Mouse (Mus musculus) liver, adult 2 months (tissue): ENCODE measurements around the gene Nkd1. TPM values are rescaled to one million over a fixed set of nuclear protein-coding genes. Genes with fewer than 3 reads are reported as not detected.

Source experiments
- DNase-seq: peaks from one replicate; pipeline ENCODE4 v3.0.0-alpha.2; 2011; ENCODE audit warnings: low read depth, low spot score; ENCODE audit errors: extremely low read depth
- H3K27ac ChIP-seq: fragments of 200-500 bp; replicated peaks from 2 replicates; pipeline ENCODE4 v1.5.1; 2012; ENCODE audit warnings: low read depth, mild to moderate bottlenecking, control low read depth, inconsistent platforms, low read length; ENCODE audit not compliant: insufficient read depth
- H3K27me3 ChIP-seq: fragments of 200-500 bp; 2 replicates; pipeline ENCODE4 v1.6.1; 2012; ENCODE audit warnings: mild to moderate bottlenecking, moderate library complexity, low read length, inconsistent platforms; ENCODE audit not compliant: control insufficient read depth, insufficient read depth
- H3K36me3 ChIP-seq: fragments of 200-500 bp; 2 replicates; pipeline ENCODE4 v1.6.1; 2012; ENCODE audit warnings: low read length, inconsistent platforms; ENCODE audit not compliant: control insufficient read depth, insufficient read depth
- H3K4me1 ChIP-seq: fragments of 200-500 bp; 2 replicates; pipeline ENCODE4 v1.6.1; 2011; ENCODE audit warnings: low read length; ENCODE audit not compliant: control insufficient read depth, insufficient read depth
- H3K4me3 ChIP-seq: fragments of 200-500 bp; 2 replicates; pipeline ENCODE4 v1.5.1; 2011; ENCODE audit warnings: low read depth, mild to moderate bottlenecking, control low read depth, low read length, moderate library complexity; ENCODE audit not compliant: insufficient read depth
- H3K79me2 ChIP-seq: fragments of 200-500 bp; 2 replicates; pipeline ENCODE4 v1.6.1; 2012; ENCODE audit warnings: inconsistent platforms, mild to moderate bottlenecking, low read length, moderate library complexity; ENCODE audit not compliant: control insufficient read depth, insufficient read depth
- H3K9ac ChIP-seq: fragments of 200-500 bp; 2 replicates; pipeline ENCODE4 v1.6.1; 2012; ENCODE audit warnings: low read depth, mild to moderate bottlenecking, control low read depth, inconsistent platforms, low read length
- CTCF ChIP-seq: fragments of 200-500 bp; IDR thresholded peaks from 2 replicates; pipeline ENCODE4 v1.5.1; 2011; ENCODE audit warnings: low read depth, low read length, control low read depth
- POLR2A ChIP-seq: fragments of 200-500 bp; IDR thresholded peaks from 2 replicates; pipeline ENCODE4 v1.6.1; 2011; ENCODE audit warnings: low read length, control low read depth; ENCODE audit not compliant: insufficient read depth; ENCODE audit errors: extremely low read depth
- WGBS: fragments of 180-500 bp; shearing (Covaris S2); methylation state at CpG from one replicate; pipeline ENCODE4 v1.1.7; 2018; 5-methylcytosine and 5-hydroxymethylcytosine counted together
- polyA plus RNA-seq: library from polyadenylated mRNA; depleted of rRNA; stranded (reverse); fragments of >200 nt; gene quantifications from 2 replicates; pipeline ENCODE4 v1.2.3, GENCODE M21; 2012
- total RNA-seq: library from RNA; depleted of rRNA; stranded (reverse); fragments of >200 nt; gene quantifications from 2 replicates; pipeline ENCODE4 v1.2.3, GENCODE M21; 2014

Gene Nkd1
- total and polyA plus RNA-seq, 2 experiments, result 1.9 to 7.6 TPM

- H3K4me3 ChIP-seq, result no peak overlapping the region
- H3K27me3 ChIP-seq, result peaks cover 4% of the 10 kb centered on the region; the same call in 1 of the 2 replicates
- H3K36me3 ChIP-seq, result no peaks in the 10 kb centered on the region
- H3K4me1 ChIP-seq, result no peaks in the 10 kb centered on the region
- DNase-seq, result no peak
- H3K27ac ChIP-seq, result no peak overlapping the region
- no peak overlapping the region for H3K9ac ChIP-seq
- 81% methylated on average over 5 of the region's 5 CpGs for WGBS
- H3K79me2 ChIP-seq, result no peaks in the 10 kb centered on the region
- TF ChIP-seq POLR2A (no peak), CTCF (no peak)
Measured at GRCm38 (mm10) chr8:88598578-88598977, 77.4 kb downstream of the Nkd1 start.

GRCm38 (mm10) chr8:88599491-88599890 lies 78.3 kb downstream of the Nkd1 start:
- Histone ChIP-seq H3K4me3 (no peak overlapping the region), H3K9ac (no peak overlapping the region), H3K79me2 (no peaks in the 10 kb centered on the region), H3K27ac (no peak overlapping the region), H3K4me1 (no peaks in the 10 kb centered on the region), H3K27me3 (peaks cover 4% of the 10 kb centered on the region; the same call in 1 of the 2 replicates), H3K36me3 (no peaks in the 10 kb centered on the region)
- 86% methylated on average over 7 of the region's 7 CpGs for WGBS
- no peak for DNase-seq
- TF ChIP-seq POLR2A, result no peak
- TF ChIP-seq CTCF, result no peak

GRCm38 (mm10) chr8:88603446-88603989 lies 82.4 kb downstream of the Nkd1 start:
- Histone ChIP-seq H3K4me3 (no peak overlapping the region), H3K36me3 (no peaks in the 10 kb centered on the region), H3K27me3 (peaks cover 4% of the 10 kb centered on the region; the same call in 1 of the 2 replicates), H3K9ac (no peak overlapping the region), H3K27ac (no peak overlapping the region), H3K4me1 (no peaks in the 10 kb centered on the region), H3K79me2 (no peaks in the 10 kb centered on the region)
- WGBS, result 24% methylated on average over 10 of the region's 10 CpGs
- no peak for DNase-seq
- TF ChIP-seq CTCF (no peak), POLR2A (no peak)

GRCm38 (mm10) chr8:88604065-88605038 lies 83.2 kb downstream of the Nkd1 start:
- Histone ChIP-seq H3K9ac (no peak overlapping the region), H3K4me1 (no peaks in the 10 kb centered on the region), H3K36me3 (no peaks in the 10 kb centered on the region), H3K27ac (no peak overlapping the region), H3K79me2 (no peaks in the 10 kb centered on the region), H3K4me3 (no peak overlapping the region), H3K27me3 (peaks cover 4% of the 10 kb centered on the region; the same call in 1 of the 2 replicates)
- WGBS, result 20% methylated on average over 19 of the region's 20 CpGs
- no peak for DNase-seq
- TF ChIP-seq POLR2A (no peak), CTCF (no peak)

- DNase-seq, result no peak
- no peak overlapping the region for H3K27ac ChIP-seq
- H3K9ac ChIP-seq, result no peak overlapping the region
- H3K79me2 ChIP-seq, result no peaks in the 10 kb centered on the region
- no peaks in the 10 kb centered on the region for H3K4me1 ChIP-seq
- H3K4me3 ChIP-seq, result no peak overlapping the region
- 73% methylated on average over 13 of the region's 13 CpGs for WGBS
- H3K27me3 ChIP-seq, result peaks cover 4% of the 10 kb centered on the region; the same call in 1 of the 2 replicates
- TF ChIP-seq POLR2A, result no peak
- TF ChIP-seq CTCF, result no peak
- H3K36me3 ChIP-seq, result no peaks in the 10 kb centered on the region
Measured at GRCm38 (mm10) chr8:88605361-88606040, 84.3 kb downstream of the Nkd1 start.

GRCm38 (mm10) chr8:88609036-88609435 lies 87.9 kb downstream of the Nkd1 start:
- Histone ChIP-seq H3K27ac (no peak overlapping the region), H3K4me1 (no peaks in the 10 kb centered on the region), H3K9ac (no peak overlapping the region), H3K4me3 (no peak overlapping the region), H3K79me2 (no peaks in the 10 kb centered on the region), H3K27me3 (no peaks in the 10 kb centered on the region), H3K36me3 (no peaks in the 10 kb centered on the region)
- DNase-seq, result no peak
- no peak for TF ChIP-seq POLR2A
- TF ChIP-seq CTCF, result no peak
- 87% methylated on average over 8 of the region's 8 CpGs for WGBS
